Mouse (Mus musculus): ENCODE results near the gene H2-DMb1.

Gene H2-DMb1

DNA sequence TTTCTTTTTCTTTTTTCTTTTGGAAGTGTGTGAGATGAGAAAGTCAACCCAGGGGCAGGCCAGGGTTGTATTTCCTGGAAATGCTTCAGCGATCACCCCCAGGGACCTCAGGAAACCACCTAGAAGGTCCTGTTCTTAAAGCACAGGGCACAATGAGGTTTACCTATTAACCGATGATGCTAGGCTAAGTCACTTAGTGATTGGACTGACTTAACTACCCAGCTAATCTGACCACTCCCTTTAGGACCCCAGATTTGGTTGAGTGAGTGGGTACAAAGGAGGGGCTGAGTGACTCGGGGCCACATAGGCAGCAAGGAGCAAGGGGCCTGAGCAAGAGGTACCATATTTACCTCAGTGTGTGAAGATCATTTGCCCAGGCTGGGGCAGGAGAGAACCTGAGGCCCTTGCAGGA, 7.9 kb upstream of the H2-DMb1 start:
- no peak for DNase-seq (ENCODE audit: low spot score)

GRCm38 (mm10) chr17:34155534-34155933, 2.7 kb downstream of the H2-DMb1 start:
- DNase-seq (ENCODE audit: low spot score) = no peak

DNA sequence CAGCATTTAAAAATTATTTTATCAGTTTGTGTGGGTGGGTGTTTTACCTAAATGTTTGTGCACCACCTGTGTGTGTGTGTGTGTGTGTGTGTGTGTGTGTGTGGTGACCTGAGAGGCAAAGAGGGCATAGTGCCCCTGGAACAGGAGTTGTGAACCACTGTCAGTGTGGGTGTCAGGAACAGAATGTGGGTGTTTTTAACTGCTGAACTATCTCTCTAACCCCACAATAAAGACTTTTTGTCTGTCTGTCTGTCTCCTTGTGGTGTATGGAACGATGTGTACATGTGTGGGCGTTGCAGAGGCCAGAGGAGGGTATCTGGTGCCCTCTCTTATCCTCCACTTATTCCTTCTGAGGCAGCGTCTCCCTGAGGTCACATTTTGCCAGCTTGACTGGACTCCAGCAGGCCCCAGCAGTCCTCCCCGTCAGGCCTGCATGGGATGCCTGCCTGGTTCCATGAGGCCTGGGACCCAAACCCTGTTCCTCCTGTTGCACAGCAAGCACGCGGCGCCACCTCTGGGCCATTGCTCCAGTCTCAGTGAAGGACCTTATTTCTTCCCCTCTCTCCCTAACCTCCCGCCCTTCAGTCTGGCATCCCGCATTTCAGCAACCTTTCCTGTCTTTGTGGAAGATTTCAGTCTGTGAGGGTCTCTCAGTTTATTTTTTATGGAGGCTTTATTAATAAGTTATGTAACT, 11.5 kb downstream of the H2-DMb1 start:
- no peak for DNase-seq (ENCODE audit: low spot score)

DNA sequence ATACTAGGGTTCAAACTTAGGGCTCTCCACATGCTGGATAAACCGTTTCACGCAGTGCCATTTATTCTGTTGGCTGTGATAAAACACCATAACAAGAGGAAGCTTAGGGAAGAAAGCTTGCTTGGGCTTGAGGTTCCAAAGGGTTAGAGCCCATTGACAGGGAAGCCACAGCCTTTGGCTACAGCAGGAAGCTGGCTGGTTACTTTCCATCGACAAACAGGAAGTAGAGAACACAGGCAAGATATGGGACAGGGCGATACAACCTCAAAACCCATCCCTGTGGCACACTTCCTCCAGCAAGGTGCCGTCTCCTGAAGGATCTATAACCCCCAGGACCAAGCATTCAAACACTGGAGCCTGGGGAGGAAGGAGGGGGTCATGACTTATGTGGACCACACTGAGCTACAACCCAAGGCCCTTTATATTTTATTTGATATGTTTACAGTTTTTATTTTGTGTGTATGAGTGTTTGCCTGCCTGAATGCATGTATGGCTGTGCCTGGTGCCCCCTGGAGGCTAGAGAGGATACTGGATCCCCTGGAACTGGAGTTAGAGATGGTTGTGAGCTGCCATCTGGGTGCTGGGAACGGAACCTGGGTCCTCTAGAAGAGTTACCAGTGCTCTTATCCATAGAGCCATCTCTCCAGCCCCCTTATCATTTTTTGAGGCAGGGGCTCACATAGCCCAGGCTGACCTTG, 12.3 kb downstream of the H2-DMb1 start:
- DNase-seq (ENCODE audit: low spot score) = no peak

GRCm38 (mm10) chr17:34169279-34169678, 16.4 kb downstream of the H2-DMb1 start:
- DNase-seq (ENCODE audit: low spot score) = no peak

DNA sequence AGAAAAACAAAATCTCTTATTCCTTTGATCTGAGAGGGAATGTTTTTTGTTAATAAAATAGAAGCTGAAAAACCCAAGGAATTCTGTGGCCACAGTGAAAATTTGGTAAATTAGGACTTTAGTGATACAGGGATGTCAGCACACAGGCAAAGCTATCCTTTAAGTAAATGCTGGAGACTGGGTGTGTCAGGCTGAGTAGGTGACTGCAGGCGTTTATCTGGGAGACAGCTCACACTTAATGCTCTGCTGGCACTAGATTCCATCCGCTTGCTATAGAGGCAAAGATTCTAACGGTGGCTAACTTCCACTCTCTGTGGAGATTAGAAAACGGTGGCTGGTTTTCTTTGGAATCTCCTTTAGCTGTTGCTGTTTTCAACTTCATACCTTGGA, 17.6 kb downstream of the H2-DMb1 start:
- no peak for DNase-seq (ENCODE audit: low spot score)

DNA sequence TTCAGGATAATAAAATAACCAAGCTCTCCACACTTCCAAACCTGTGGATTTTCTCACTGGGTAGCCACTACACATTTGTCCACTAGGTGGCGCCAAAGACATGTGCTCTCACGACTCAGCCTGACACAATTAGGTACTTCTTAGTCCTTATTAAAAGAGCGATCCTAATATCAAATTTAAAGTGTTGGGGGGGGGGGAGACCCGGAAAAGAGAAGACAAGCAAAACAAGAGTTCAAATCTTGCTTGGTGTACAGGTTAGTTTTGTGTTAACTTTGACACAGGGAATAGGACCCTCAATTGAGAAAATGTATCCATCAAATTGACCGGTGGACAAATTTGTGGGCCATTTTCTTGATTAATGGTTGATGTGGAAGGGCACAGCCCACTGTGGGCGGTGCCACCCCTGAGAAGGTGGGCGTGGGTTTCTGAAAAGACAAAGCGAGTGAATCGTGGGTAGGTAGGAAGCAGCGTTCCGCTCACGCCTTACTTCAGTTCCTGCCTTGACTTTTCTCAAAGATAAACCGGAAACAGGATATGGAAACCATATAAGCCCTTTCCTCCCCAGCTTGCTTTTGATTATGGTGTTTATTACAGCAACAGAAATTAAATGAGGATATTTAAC, 18.1 kb downstream of the H2-DMb1 start:
- DNase-seq (ENCODE audit: low spot score) = peak; percentile 64

DNA sequence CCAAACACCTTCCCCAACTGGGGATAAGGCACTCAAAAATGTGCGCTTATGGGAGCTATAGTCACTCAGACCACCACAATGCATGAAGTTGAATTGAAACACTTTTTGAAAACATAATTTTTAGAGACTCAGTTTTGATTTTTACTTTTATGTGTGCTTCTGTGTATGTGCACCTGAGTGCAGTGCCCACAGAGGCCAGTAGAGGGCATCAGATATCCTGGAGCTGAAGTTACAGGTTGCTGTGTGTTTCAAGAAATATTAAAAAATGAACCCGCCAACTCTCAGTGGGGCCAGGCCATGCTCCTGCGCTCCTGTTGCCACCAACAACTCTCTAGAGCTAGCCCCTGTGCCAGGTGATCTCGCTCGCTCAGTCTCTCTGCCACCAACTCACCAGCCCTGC, 19.7 kb downstream of the H2-DMb1 start:
- DNase-seq (ENCODE audit: low spot score) = no peak

DNA sequence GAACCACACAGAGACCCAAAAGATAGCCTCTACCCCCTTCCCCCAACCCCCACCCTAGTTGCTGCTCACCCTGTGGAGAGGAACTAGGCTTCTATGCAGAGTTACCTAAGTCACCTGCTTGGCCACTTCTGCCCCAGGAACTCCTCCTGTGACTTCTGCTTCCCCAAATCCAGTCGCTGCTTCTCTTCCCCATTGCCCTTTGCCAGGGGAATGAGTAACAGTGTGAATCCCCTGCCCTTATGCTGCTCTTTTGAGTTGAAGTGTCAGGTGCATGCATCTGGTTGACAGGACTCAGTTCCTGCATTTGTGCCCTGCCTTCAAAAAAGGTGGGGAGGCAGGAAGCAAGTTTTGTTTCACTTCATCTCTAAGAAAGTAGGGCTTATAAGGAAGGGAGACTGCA, 21.2 kb downstream of the H2-DMb1 start:
- DNase-seq (ENCODE audit: low spot score) = no peak

GRCm38 (mm10) chr17:34177179-34177578, 24.3 kb downstream of the H2-DMb1 start:
- DNase-seq (ENCODE audit: low spot score) = no peak

DNA sequence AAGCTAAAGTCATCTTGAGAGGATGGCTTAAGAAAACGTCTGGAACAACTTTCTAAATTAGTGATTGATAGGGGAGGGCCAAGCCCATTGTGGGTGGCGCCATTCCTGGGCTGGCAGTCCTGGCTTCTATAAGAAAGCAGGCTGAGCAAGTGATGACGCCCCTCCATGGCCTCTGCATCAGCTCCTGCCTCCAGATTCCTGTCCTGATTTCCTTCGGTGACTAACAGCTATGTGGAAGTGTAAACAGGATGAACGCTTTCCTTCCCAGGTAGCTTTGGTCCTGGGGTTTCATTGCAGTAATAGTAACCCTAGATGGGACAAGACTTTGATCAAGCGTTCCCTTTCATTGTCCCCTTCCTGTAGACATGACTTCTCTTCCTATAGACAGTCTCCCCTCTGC, 26.1 kb downstream of the H2-DMb1 start:
- no peak for DNase-seq (ENCODE audit: low spot score)

GRCm38 (mm10) chr17:34179913-34180859, 27.3 kb downstream of the H2-DMb1 start:
- DNase-seq (ENCODE audit: low spot score) = no peak

DNA sequence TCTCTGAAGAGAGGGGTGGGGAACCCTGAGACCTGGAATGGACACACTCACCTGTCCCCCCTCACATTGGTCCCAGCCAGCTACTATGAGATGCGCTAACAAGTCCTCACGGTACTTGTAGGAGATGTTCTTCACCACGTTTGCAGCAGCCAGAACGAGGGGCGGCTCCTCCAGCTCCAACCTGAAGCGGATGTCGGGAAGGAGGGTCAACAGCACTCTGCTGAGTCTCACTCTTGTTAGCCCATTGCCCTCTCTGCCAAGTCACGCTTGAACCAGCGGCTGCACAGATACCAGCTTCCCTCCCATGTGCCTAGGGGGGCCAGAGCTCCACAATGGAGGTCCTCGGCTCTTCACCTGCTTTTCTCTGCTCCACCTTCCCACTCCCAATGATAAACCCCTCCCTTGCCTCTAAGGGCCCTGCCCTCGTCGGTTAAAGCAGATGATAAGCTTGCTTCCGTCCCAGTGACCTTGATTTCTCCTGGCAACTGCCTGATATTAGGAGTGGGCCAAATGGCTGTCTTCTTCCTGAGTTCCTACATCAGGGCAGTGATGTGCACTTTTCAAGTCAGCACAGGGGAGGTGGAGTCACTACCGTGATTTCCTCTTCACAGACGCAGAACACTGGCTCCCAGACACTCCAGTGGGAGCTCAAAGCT, 30.8 kb downstream of the H2-DMb1 start:
- no peak for DNase-seq (ENCODE audit: low spot score)

DNA sequence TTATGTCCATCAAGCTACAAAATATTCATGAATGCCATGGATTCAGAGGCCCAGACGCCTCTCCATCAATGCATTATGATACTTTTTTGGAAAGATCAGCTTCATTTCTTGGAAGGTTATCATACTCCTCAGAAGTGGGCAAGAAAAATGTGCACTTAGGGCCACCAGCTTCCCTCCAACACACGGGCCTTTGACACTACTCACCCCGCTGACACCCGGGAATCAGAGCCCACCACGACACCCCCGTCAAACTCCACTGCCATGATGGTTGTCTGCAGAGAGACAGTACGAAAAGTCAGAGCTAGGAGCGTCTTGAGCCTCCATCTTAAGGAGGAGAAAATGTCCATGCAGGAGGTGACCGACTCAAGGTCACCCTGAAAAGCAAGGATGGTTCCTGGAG, 32.7 kb downstream of the H2-DMb1 start:
- DNase-seq (ENCODE audit: low spot score) = no peak

DNA sequence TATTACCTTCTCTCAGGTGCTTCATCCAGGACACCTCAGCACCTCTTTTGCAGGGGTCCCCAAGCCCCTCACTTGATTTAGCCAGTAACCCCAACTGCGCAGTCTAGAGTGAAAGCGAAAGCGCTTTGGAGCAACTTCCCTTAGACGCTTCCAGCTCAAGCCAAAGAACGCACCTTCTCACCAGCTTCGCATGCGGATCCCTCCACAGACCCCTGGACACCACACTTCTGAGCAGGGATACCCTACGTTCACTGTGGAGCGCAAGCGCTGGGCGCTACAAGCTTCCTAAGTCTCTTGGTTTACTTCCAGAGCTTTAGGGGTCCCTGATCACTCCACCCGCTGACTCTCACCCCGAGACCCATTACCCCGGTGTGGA, 34.0 kb downstream of the H2-DMb1 start:
- no peak for DNase-seq (ENCODE audit: low spot score)

- DNase-seq (ENCODE audit: low spot score) = peak; percentile 97
These were observed 34.5 kb downstream of the H2-DMb1 start, which contains the start of the genes Tap1 and Psmb9 for GRCm38 (mm10) chr17:34187261-34187916. Gene Tap1, plus strand, starts transcription at chr17:34187553. Gene Psmb9, minus strand, starts transcription at chr17:34187764.

- no peak for DNase-seq (ENCODE audit: low spot score)
These were observed 35.1 kb downstream of the H2-DMb1 start for GRCm38 (mm10) chr17:34188010-34188409.

DNA sequence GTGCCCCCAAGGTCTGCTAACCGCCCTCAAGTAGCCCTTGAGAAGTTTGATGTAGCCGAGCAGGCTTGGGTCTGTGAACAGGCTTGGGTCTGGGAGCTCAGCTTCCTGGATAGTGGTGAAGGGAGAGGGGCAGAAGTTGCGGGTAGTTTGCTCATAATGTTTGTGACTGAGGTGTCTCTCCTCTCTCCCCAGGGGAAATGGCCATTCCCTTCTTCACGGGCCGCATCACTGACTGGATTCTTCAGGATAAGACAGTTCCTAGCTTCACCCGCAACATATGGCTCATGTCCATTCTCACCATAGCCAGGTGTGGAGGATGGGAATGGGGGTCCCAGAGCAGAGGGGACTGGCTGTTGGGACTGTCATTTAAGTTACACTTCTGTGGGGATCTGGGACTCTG, 36.1 kb downstream of the H2-DMb1 start:
- no peak for DNase-seq (ENCODE audit: low spot score)

GRCm38 (mm10) chr17:34192852-34193251, 40.0 kb downstream of the H2-DMb1 start:
- DNase-seq (ENCODE audit: low spot score) = no peak

- DNase-seq (ENCODE audit: low spot score) = no peak
These were observed 40.6 kb downstream of the H2-DMb1 start for GRCm38 (mm10) chr17:34193468-34193867.

- DNase-seq (ENCODE audit: low spot score) = no peak
These were observed 41.9 kb downstream of the H2-DMb1 start for GRCm38 (mm10) chr17:34194723-34195122.

Data from ovary, postnatal 10 days (tissue).